Mouse (Mus musculus): ENCODE data around the gene Dbndd1. TPM values are rescaled to one million over a fixed set of nuclear protein-coding genes. Genes with fewer than 3 reads are reported as not detected.
A peak's percentile ranks its signal among the peaks of the same experiment; 100 is the strongest.
"Not testable (repeated sequence)": the region's sequence is repeated elsewhere in the genome, so short reads cannot be mapped to it uniquely, and the experiment has no call there.

Gene Dbndd1
- polyA plus RNA-seq, 1 experiment from 2014 or later = 11.3 TPM

DNA sequence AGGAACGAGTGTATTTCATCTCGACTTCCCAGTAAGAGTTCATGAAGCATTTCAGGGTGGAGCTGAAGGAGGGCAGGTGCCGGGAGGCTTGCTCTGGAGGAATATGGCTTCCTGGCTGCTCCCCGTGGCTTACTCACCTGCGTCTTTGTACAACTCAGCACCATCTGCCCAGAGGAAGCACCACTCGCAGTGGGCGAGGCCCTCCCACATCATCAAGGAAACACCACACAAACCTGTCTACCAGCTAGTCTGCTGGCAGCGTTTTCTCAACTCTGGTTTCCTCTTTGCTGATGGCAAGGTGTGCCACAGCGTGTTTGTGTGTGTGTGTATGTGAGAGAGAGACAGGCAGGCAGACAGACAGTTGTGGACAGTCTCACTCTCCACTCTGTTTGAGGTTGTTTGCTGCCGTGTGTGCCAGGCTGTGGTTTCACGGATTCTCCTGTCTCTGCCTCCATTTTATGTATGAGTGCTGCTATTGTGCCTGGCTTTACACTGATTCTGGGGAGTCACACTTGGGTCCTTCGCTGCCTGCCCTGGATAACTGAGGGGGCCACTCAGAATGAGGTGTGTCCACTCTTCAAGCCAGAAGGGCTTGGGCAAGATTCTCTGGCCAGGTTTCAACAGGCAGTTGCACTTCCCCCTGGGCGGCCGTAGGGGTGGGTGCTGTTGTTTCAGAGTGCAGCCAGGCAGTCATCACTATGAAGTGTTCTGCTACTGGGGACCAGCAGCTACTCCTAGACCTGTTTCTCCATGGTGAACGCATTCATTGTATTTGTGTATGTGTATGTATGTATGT lies 23.8 kb downstream of the Dbndd1 start:
- no peak overlapping the region for H3K27ac ChIP-seq
- H3K36me3 ChIP-seq = peaks cover 96% of the 10 kb centered on the region
- no peak for ATAC-seq (ENCODE audit: insufficient number of reproducible peaks, insufficient read depth, low FRiP score, low TSS enrichment)
- no peak overlapping the region for H3K4me3 ChIP-seq
- H3K4me2 ChIP-seq (replicated peaks) = no peak overlapping the region
- no peaks in the 10 kb centered on the region for H3K4me1 ChIP-seq
- no peaks in the 10 kb centered on the region for H3K27me3 ChIP-seq
- WGBS = 90% methylated on average over 15 of the region's 15 CpGs
- no peaks in the 10 kb centered on the region for H3K9me3 ChIP-seq
- H3K9ac ChIP-seq = no peak overlapping the region

DNA sequence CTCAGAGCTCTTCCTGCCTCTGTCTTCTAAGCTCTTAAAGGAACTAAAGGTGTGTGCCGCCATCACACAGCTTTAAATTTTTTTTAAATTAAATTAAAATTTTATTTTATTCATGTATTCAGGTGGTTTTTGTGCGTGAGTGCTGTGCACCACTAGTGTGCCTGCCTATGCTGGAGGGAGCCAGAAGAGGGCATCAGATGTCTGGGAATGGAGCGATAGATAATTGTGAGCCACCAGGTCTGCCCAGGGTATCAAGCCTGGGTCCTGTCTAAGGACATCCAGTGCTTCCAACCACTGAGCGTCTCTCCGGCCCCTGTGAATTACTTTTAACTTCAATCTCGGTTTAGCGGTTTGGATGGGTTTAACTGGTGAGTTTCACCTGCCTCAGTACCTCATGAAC lies 32.6 kb downstream of the Dbndd1 start:
- H3K27me3 ChIP-seq = no peaks in the 10 kb centered on the region
- peaks cover 9% of the 10 kb centered on the region for H3K4me1 ChIP-seq
- no peaks in the 10 kb centered on the region for H3K9me3 ChIP-seq
- 86% methylated on average over 7 of the region's 7 CpGs for WGBS
- H3K4me3 ChIP-seq = no peak overlapping the region
- H3K4me2 ChIP-seq (replicated peaks) = no peak overlapping the region
- H3K9ac ChIP-seq = no peak overlapping the region
- ATAC-seq (ENCODE audit: insufficient number of reproducible peaks, insufficient read depth, low FRiP score, low TSS enrichment) = no peak
- H3K27ac ChIP-seq = no peak overlapping the region
- H3K36me3 ChIP-seq = peaks cover 61% of the 10 kb centered on the region

DNA sequence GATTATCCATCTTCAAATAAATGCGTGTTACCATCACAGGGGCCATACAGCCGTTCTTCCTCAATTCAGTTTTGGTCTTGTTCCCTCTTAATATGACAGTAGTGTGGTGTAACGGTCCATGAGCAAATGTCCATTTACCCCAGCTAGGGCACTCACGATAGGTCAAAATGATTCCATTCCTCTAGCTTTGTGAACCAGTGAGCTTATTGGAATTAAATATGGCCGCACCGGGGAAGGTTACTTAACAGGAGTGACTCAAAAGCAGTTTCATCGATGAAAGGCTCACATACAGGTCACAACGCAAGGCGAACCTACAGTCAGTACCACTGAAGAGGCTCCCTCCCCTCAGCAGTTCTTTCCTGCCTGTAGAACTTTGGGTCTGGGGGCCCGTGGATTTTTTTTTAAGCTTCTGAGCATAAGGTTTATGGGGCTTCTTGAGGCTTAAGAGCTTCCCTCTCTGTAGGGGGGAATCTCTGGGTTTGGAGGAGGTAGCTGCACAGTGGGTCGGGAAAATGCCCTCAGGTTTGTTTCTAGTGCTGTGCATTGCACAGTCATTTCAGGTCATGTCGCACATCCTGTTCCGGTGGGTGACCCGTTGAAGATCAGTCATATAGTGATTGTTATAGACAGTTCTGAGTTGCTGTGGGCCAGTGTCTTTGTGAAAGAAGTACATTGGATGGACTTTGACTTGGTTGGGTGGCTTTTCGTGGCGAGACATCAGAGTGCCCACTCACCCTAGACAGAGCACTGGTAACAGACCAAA lies 36.6 kb downstream of the Dbndd1 start:
- H3K27ac ChIP-seq = peak overlapping the region; percentile 91
- H3K9me3 ChIP-seq = no peaks in the 10 kb centered on the region
- H3K36me3 ChIP-seq = peaks cover 28% of the 10 kb centered on the region
- peak overlapping the region; percentile 75 for H3K9ac ChIP-seq
- no peak for ATAC-seq (ENCODE audit: insufficient number of reproducible peaks, insufficient read depth, low FRiP score, low TSS enrichment)
- peak overlapping the region; percentile 87 for H3K4me2 ChIP-seq (replicated peaks)
- peak overlapping the region; percentile 66 for H3K4me3 ChIP-seq
- H3K27me3 ChIP-seq = no peaks in the 10 kb centered on the region
- H3K4me1 ChIP-seq = peaks cover 15% of the 10 kb centered on the region
- 36% methylated on average over 16 of the region's 16 CpGs for WGBS

DNA sequence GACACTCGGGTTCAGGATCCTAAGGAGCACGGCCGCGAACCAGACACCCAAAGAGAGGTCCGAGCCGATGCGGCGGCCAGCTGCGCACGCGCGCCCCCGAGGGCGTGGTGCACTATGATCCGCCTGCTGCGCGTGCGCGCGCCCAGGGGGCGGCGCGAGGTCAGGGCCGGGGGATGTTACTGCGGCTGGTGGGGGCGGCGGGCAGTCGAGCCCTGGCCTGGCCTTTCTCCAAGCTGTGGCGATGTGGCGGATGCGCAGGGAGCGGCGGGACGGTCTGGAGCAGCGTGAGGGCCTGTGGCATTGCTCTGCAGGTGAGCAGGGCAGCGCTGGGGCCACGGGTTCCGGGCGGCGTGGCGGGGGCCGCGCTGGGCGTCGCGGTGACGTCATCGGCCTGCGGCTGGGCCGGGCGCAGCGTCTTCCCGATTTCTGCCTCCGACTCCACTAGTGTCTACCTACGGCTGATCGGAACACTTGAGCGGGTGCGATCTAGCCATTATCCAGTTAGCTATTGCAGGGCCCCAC lies 37.5 kb downstream of the Dbndd1 start, which contains the start of gene Afg3l1:
Gene Afg3l1 (plus strand): TSS at position 167 of the 522 bp plus-strand sequence.
- under 1% methylated on average over 58 of the region's 58 CpGs for WGBS
- Histone ChIP-seq H3K4me3 (peak within 1 kb of the TSS; percentile 66), H3K4me1 (peaks cover 15% of the 10 kb centered on the region)

DNA sequence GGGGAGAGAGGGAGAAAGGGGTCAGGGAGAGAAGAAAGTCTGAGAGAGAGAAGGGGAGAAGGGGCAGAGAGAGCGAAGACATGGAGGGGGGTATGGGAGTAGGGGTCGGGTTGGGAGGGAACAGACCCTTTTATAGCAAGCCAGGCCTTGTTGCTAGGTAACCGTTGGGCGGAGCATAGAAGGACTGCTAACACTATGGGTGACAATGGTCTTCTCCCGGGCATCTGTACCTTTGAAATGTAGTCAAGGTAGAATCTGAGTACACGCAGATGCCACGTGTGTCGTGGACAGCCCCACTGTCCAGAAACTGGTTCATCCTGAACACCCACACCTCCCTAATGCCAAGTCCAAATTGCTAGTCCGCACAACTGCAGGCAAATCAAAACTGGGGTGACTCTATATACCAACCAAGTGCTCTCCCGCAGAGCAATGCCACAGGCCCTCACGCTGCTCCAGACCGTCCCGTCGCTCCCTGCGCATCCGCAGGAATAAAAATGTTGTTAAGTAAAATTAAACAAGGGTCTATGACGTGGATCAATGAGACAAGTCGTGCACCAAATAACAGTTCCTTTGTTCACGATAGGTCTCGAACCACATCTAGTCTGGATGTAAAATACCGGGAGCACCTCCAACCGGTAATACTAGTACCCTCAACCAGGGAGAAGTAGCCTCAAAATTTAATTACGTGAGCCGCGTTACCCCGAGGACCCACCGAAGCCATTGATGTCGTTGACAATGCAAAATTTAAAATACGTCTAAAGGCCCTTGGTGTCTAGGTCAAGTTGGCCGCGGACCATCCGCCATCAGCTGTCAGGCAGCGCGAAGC lies 38.1 kb downstream of the Dbndd1 start:
- peak overlapping the region; percentile 91; the same call in 1 of the 2 replicates for H3K27ac ChIP-seq
- peaks cover 15% of the 10 kb centered on the region for H3K4me1 ChIP-seq
- WGBS = 9% methylated on average over 34 of the region's 34 CpGs
- ATAC-seq (ENCODE audit: insufficient number of reproducible peaks, insufficient read depth, low FRiP score, low TSS enrichment) = peak; percentile 43; the same call in 1 of the 2 replicates
- H3K27me3 ChIP-seq = no peaks in the 10 kb centered on the region
- H3K4me3 ChIP-seq = peak overlapping the region; percentile 66
- H3K4me2 ChIP-seq (replicated peaks) = peak overlapping the region; percentile 87
- H3K36me3 ChIP-seq = peaks cover 16% of the 10 kb centered on the region
- no peaks in the 10 kb centered on the region for H3K9me3 ChIP-seq
- peak overlapping the region; percentile 75 for H3K9ac ChIP-seq

More for the DNA sequence above, 37.5 kb downstream of the Dbndd1 start, which contains the start of gene Afg3l1:
- Histone ChIP-seq H3K9me3 (no peaks in the 10 kb centered on the region), H3K36me3 (peaks cover 23% of the 10 kb centered on the region), H3K27me3 (no peaks in the 10 kb centered on the region), H3K4me2 (replicated peaks) (peak within 1 kb of the TSS; percentile 87), H3K9ac (peak within 1 kb of the TSS; percentile 75), H3K27ac (peak within 1 kb of the TSS; percentile 91)
- ATAC-seq (ENCODE audit: insufficient number of reproducible peaks, insufficient read depth, low FRiP score, low TSS enrichment) = peak; percentile 85

DNA sequence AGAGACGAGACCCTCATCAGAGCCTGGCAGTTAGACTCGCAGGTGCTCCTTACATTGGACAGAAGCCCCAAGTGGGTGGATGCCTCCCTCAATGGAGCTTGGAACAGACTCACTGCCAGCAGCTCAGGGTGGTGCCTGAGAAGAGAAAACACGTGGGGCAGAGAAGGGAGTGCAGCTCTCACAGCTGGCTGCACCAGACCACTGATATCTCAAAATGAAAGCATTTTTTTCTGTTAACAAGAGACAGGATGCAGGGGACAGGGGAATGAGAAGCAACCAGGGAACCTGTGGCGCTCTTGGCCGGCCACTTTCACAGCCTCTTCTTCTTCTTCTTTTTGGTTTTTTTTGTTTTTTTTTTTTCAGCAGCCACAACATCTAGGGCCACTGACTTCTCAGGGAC lies 40.7 kb downstream of the Dbndd1 start:
- not testable (repeated sequence) for H3K27me3 ChIP-seq; H3K9ac ChIP-seq; H3K27ac ChIP-seq; H3K4me2 ChIP-seq (replicated peaks); H3K9me3 ChIP-seq; H3K36me3 ChIP-seq; H3K4me3 ChIP-seq; ATAC-seq (ENCODE audit: insufficient number of reproducible peaks, insufficient read depth, low FRiP score, low TSS enrichment)
- peaks cover 15% of the 10 kb centered on the region for H3K4me1 ChIP-seq
- 65% methylated on average over 5 of the region's 5 CpGs for WGBS

DNA sequence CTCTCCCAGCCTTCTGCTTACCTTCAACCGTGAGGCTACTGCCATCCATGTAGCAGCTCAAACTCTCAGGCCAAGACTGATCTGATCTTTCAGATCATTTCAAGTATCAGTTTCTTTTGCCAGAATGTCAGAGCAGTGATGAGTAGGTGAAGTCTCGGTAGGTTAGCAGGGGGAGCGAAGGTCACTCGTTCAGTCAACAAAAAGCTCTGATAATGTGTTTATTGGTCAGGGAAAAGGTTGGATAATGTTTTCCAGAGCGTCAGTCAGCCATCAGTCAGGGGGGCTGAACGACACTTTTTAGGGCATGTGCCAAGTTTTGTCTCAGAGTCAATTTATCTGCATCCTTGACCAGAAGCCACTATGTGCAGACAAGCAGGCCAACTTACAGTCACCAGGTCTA lies 42.3 kb downstream of the Dbndd1 start:
- not testable (repeated sequence) for H3K9ac ChIP-seq; ATAC-seq (ENCODE audit: insufficient number of reproducible peaks, insufficient read depth, low FRiP score, low TSS enrichment); H3K4me2 ChIP-seq (replicated peaks); H3K4me3 ChIP-seq; H3K36me3 ChIP-seq; H3K27ac ChIP-seq; H3K4me1 ChIP-seq; H3K9me3 ChIP-seq; H3K27me3 ChIP-seq
- 63% methylated on average over 6 of the region's 6 CpGs for WGBS

DNA sequence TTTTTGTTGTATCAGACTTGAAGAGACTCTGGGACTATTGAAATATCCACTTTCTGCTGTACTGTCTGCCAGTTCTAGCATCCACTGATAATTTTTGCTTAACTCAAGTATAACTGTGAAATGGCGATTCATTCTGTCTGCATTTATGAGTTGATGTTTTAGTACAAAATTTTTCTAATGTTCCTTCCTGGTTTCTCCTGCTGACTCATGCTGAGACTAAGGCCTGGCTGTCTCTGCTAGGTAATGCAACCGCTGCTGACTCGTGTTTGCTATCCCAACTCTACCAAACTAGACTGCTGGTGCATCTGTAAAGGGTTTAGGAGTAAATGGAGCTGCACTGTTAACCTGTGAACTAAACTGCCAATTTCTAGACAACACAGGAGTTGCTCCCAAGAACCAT lies 47.8 kb downstream of the Dbndd1 start:
- ATAC-seq (ENCODE audit: insufficient number of reproducible peaks, insufficient read depth, low FRiP score, low TSS enrichment) = no peak
- 71% methylated on average over 3 of the region's 3 CpGs for WGBS
- no peaks in the 10 kb centered on the region for H3K9me3 ChIP-seq
- H3K27ac ChIP-seq = no peak overlapping the region
- peaks cover 11% of the 10 kb centered on the region for H3K36me3 ChIP-seq
- H3K4me3 ChIP-seq = no peak overlapping the region
- H3K9ac ChIP-seq = no peak overlapping the region
- H3K4me1 ChIP-seq = no peaks in the 10 kb centered on the region
- no peak overlapping the region for H3K4me2 ChIP-seq (replicated peaks)
- no peaks in the 10 kb centered on the region for H3K27me3 ChIP-seq

DNA sequence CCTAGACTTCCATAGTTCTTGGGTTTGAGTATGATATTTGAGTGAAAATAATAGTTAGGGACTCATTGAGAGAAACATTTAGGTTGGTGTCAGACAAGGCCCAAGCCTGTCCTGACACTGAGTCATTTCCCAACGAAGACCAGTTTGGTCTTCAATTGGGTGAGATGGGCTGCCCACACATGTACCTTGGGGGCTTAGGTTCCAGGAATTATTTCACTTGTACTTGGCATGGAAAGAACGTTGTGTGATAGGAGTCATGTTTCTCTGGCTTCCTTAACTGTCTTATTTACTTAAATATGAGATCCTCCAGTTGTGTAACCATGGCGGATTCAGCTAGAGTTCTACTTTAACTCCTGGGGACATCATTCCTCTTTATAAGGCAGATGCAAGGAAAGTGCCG lies 51.6 kb downstream of the Dbndd1 start:
- no peak overlapping the region for H3K9ac ChIP-seq
- no peak overlapping the region for H3K4me3 ChIP-seq
- H3K9me3 ChIP-seq = no peaks in the 10 kb centered on the region
- peaks cover 45% of the 10 kb centered on the region for H3K36me3 ChIP-seq
- no peak for ATAC-seq (ENCODE audit: insufficient number of reproducible peaks, insufficient read depth, low FRiP score, low TSS enrichment)
- no peak overlapping the region for H3K27ac ChIP-seq
- H3K4me2 ChIP-seq (replicated peaks) = no peak overlapping the region
- no peaks in the 10 kb centered on the region for H3K4me1 ChIP-seq
- no peaks in the 10 kb centered on the region for H3K27me3 ChIP-seq
- WGBS = 78% methylated on average over 4 of the region's 4 CpGs
